Mouse (Mus musculus) lung, adult 10 weeks (tissue): ENCODE measurements around the gene P3h1. TPM values are rescaled to one million over a fixed set of nuclear protein-coding genes. Genes with fewer than 3 reads are reported as not detected.

Source experiments
- polyA plus RNA-seq: library from polyadenylated mRNA; stranded (reverse); fragments of 350-450 nt; fragmentation: Illumina TruSeq; extraction: RNeasy Lipid Tissue Mini Kit (QIAGEN cat#74804); gene quantifications from one replicate; pipeline ENCODE4 v1.2.3, GENCODE M21; 2014; ENCODE audit warnings: low read depth, low replicate concordance; ENCODE audit not compliant: insufficient read depth

Gene P3h1
- 10.2 TPM for polyA plus RNA-seq

GRCm38 (mm10) chr4:119232410-119233255 lies at the start of gene P3h1, which contains the start of gene AU022252:
P3h1 (plus strand) TSS chr4:119232915.
AU022252 (minus strand) TSS chr4:119232712.

GRCm38 (mm10) chr4:119189864-119190263 lies 42.9 kb upstream of the P3h1 start, which contains the start of gene Ermap:
Ermap (minus strand) TSS chr4:119190011.

GRCm38 (mm10) chr4:119194909-119195581 lies 37.7 kb upstream of the P3h1 start, which contains the start of gene Svbp:
Svbp (plus strand) TSS chr4:119195306.

GRCm38 (mm10) chr4:119218169-119218568 lies 14.5 kb upstream of the P3h1 start, which contains the start of gene Tmem269:
Tmem269 (minus strand) TSS chr4:119218217.

GRCm38 (mm10) chr4:119255351-119255750 lies 22.6 kb downstream of the P3h1 start, which contains the start of gene Cldn19:
Cldn19 (plus strand) TSS chr4:119255414.

GRCm38 (mm10) chr4:119294415-119295133 lies 61.9 kb downstream of the P3h1 start, which contains the start of gene Ybx1:
Ybx1 (minus strand) TSS chr4:119294604.

Other genes with a start within 250 kb of the P3h1 start
- gene Slc2a1, start 124.2 kb upstream of the P3h1 start, polyA plus RNA-seq = 14.4 TPM
- 3.8 TPM for gene Zfp691, start 58.7 kb upstream of the P3h1 start, polyA plus RNA-seq
- 0.07 TPM for gene Ermap, start 42.9 kb upstream of the P3h1 start, polyA plus RNA-seq
- gene Svbp, start 37.6 kb upstream of the P3h1 start, polyA plus RNA-seq = 55.4 TPM
- 0.32 TPM for gene Tmem269, start 14.7 kb upstream of the P3h1 start, polyA plus RNA-seq
- 8.3 TPM for gene AU022252, start 203 bp upstream of the P3h1 start, polyA plus RNA-seq
- gene Cldn19, start 22.5 kb downstream of the P3h1 start, polyA plus RNA-seq = 0.19 TPM
- 519 TPM for gene Ybx1, start 61.7 kb downstream of the P3h1 start, polyA plus RNA-seq
- gene Ppih, start 87.6 kb downstream of the P3h1 start, polyA plus RNA-seq = 27.0 TPM
- gene Ccdc30, start 182.6 kb downstream of the P3h1 start, polyA plus RNA-seq = 6.5 TPM
- gene Ppcs, start 189.5 kb downstream of the P3h1 start, polyA plus RNA-seq = 13.9 TPM
- 3.1 TPM for gene Zmynd12, start 189.9 kb downstream of the P3h1 start, polyA plus RNA-seq